Mouse (Mus musculus) lung, embryonic 14.5 days (tissue): ENCODE results near the gene Cdc25b. TPM values are rescaled to one million over a fixed set of nuclear protein-coding genes. Genes with fewer than 3 reads are reported as not detected.

ENCODE experiments used
- ATAC-seq: fragments of 200-750 bp; cut with Nextera tagmentation; 2 replicates; pipeline ENCODE4 v1.8.0; 2017; ENCODE audit warnings: mild to moderate bottlenecking, moderate TSS enrichment, moderate library complexity; ENCODE audit not compliant: insufficient read depth
- DNase-seq: peaks from one replicate; pipeline ENCODE4 v3.0.0-alpha.2; 2015
- H3K27ac ChIP-seq: fragments of 300-500 bp; sonication (generic); 2 replicates; pipeline ENCODE4 v1.5.1; 2014; ENCODE audit warnings: low read depth, mild to moderate bottlenecking, moderate library complexity
- H3K27me3 ChIP-seq: fragments of 300-500 bp; sonication (generic); 2 replicates; pipeline ENCODE4 v1.6.1; 2014; ENCODE audit warnings: low read length, control low read depth; ENCODE audit not compliant: insufficient read depth
- H3K36me3 ChIP-seq: fragments of 300-500 bp; sonication (generic); 2 replicates; pipeline ENCODE4 v1.6.1; 2014; ENCODE audit warnings: control low read depth; ENCODE audit not compliant: insufficient read depth
- H3K4me1 ChIP-seq: fragments of 300-500 bp; sonication (generic); 2 replicates; pipeline ENCODE4 v1.6.1; 2014; ENCODE audit warnings: antibody characterized with exemption, control low read depth; ENCODE audit not compliant: insufficient read depth
- H3K4me2 ChIP-seq: fragments of 300-500 bp; sonication (generic); 2 replicates; pipeline ENCODE4 v1.6.1; 2014; ENCODE audit warnings: mild to moderate bottlenecking
- H3K4me3 ChIP-seq: fragments of 300-500 bp; sonication (generic); 2 replicates; pipeline ENCODE4 v1.5.1; 2014; ENCODE audit warnings: low read depth, low read length
- H3K9ac ChIP-seq: fragments of 300-500 bp; sonication (generic); 2 replicates; pipeline ENCODE4 v1.6.1; 2014
- H3K9me3 ChIP-seq: fragments of 300-500 bp; sonication (generic); 2 replicates; pipeline ENCODE4 v1.6.1; 2016; ENCODE audit warnings: low read depth, low read length, control low read depth
- CTCF ChIP-seq: IDR thresholded peaks from 2 replicates; pipeline ENCODE4 v1.5.1; 2016; ENCODE audit warnings: antibody characterized with exemption, low read depth
- WGBS: fragments of 180-500 bp; shearing (Covaris S2); extraction: QIAGEN DNeasy Blood & Tissue Kit; methylation state at CpG from one replicate; pipeline ENCODE4 v1.1.7; 2014; 5-methylcytosine and 5-hydroxymethylcytosine counted together
- polyA plus RNA-seq: library from polyadenylated mRNA; unstranded; fragments of >200 nt; fragmentation: Nextera tagmentation; extraction: Ambion mirVana; gene quantifications from 2 replicates; pipeline ENCODE4 v1.2.1, GENCODE M21; 2014

The Cdc25b gene
- polyA plus RNA-seq, 1 experiment from 2014 or later = 59.6 TPM

DNA sequence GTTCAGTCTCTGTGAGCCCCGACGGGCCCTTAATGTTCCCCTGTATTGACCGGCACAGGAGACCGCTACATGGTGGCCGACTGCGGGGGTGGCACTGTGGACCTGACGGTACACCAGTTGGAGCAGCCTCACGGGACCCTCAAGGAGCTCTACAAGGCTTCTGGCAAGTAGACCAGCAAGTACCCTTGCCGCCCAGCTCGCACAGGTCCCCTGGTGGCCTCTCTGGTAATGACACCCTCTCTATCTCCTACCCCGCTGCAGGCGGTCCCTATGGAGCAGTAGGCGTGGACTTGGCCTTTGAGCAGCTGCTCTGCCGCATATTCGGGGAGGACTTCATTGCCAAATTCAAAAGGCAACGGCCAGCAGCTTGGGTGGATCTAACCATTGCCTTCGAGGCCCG lies 44.2 kb upstream of the Cdc25b start:
- Histone ChIP-seq H3K4me1 (no peaks in the 10 kb centered on the region), H3K4me3 (no peak overlapping the region), H3K9me3 (no peaks in the 10 kb centered on the region), H3K9ac (no peak overlapping the region), H3K27me3 (no peaks in the 10 kb centered on the region), H3K4me2 (no peak overlapping the region), H3K27ac (no peak overlapping the region), H3K36me3 (peaks cover 87% of the 10 kb centered on the region)
- ATAC-seq (peak; percentile 71), DNase-seq (peak; percentile 89)
- peak; percentile 87 for TF ChIP-seq CTCF
- 29% methylated on average over 18 of the region's 18 CpGs for WGBS

DNA sequence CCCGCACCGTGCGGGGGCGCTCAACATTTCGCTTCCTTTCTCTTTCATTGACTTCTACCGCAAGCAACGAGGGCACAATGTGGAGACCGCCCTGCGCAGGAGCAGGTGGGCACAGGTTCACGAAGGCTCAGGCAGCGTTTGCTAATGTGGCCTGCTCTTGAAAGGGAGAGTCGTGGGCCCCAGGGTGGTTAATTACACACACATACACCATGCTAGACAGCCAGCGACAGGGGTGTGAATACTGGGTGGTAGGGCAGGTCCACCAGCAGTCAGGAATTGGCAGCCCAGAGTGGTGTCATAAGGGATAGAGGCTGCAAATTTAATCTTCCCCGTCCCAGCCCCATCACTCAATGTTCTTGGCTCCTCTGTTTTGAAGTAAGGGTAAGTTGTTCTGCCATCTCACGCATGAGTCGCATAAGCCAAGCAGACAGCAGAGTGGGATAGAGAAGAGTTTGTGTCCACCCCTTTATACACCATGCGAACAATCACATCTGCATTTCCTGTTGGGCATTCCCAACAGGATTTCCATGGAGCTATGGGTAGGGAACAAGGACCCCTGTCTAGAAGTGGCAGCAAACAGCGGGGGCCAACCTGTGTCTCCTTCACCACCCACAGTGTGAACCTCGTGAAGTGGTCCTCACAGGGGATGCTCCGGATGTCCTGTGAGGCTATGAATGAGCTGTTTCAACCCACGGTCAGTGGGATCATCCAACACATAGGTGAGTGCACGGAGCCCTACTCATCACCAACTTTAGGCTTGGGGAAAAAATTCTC lies 43.6 kb upstream of the Cdc25b start:
- WGBS = 68% methylated on average over 22 of the region's 22 CpGs
- no peak for TF ChIP-seq CTCF
- H3K4me2 ChIP-seq = no peak overlapping the region
- peaks cover 87% of the 10 kb centered on the region for H3K36me3 ChIP-seq
- no peak; the same call in 1 of the 2 replicates for ATAC-seq
- no peaks in the 10 kb centered on the region for H3K9me3 ChIP-seq
- no peaks in the 10 kb centered on the region for H3K4me1 ChIP-seq
- H3K27ac ChIP-seq = no peak overlapping the region
- no peaks in the 10 kb centered on the region for H3K27me3 ChIP-seq
- H3K9ac ChIP-seq = no peak overlapping the region
- H3K4me3 ChIP-seq = no peak overlapping the region
- no peak for DNase-seq

DNA sequence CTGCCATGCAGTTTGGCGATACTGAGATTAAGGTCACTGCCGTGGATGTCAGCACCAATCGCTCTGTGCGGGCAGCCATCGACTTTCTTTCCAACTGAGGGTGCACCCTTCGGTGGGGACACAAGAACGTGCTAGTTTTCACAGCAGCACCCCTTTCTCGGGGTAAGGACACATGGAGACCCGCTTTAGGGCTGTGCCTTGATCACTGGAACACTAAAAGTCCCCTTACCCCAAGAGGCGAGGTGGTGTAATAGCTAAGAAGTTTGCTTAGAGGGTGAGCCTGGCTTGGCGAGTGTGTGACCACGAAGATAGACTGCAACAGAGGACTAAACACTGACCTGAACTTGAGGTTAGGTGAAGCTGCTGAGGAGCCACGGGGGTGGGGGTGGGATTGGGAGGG lies 41.6 kb upstream of the Cdc25b start:
- Histone ChIP-seq H3K4me2 (no peak overlapping the region), H3K4me3 (no peak overlapping the region), H3K9ac (no peak overlapping the region), H3K36me3 (peaks cover 88% of the 10 kb centered on the region), H3K4me1 (no peaks in the 10 kb centered on the region), H3K27me3 (no peaks in the 10 kb centered on the region), H3K27ac (no peak overlapping the region), H3K9me3 (no peaks in the 10 kb centered on the region)
- no peak for ATAC-seq
- no peak for DNase-seq
- 54% methylated on average over 13 of the region's 13 CpGs for WGBS
- no peak for TF ChIP-seq CTCF

DNA sequence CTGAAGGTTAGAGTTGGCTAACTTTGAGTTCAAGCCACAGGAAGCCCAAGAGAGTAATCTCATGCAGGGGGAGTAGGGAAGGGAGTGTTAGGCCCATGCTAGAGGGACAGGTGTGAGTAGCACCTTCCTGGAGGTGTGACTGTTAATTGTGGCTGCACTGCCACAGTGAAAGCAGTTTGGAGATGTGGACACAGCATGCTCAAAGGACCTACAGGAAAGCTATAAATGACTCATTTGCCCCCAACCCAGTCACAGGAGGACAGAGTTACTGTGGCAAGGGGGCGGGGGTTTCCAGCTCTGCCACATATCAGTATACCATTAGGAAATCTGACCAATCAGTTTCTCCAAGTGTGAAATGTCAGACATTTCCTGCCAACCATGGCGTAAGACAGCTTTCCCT lies 41.2 kb upstream of the Cdc25b start:
- Histone ChIP-seq H3K4me3 (no peak overlapping the region), H3K9ac (no peak overlapping the region), H3K9me3 (no peaks in the 10 kb centered on the region), H3K4me2 (no peak overlapping the region), H3K4me1 (no peaks in the 10 kb centered on the region), H3K27ac (no peak overlapping the region), H3K36me3 (peaks cover 92% of the 10 kb centered on the region), H3K27me3 (no peaks in the 10 kb centered on the region)
- ATAC-seq = no peak
- 73% methylated on average over 2 of the region's 2 CpGs for WGBS
- no peak for DNase-seq
- TF ChIP-seq CTCF = no peak

DNA sequence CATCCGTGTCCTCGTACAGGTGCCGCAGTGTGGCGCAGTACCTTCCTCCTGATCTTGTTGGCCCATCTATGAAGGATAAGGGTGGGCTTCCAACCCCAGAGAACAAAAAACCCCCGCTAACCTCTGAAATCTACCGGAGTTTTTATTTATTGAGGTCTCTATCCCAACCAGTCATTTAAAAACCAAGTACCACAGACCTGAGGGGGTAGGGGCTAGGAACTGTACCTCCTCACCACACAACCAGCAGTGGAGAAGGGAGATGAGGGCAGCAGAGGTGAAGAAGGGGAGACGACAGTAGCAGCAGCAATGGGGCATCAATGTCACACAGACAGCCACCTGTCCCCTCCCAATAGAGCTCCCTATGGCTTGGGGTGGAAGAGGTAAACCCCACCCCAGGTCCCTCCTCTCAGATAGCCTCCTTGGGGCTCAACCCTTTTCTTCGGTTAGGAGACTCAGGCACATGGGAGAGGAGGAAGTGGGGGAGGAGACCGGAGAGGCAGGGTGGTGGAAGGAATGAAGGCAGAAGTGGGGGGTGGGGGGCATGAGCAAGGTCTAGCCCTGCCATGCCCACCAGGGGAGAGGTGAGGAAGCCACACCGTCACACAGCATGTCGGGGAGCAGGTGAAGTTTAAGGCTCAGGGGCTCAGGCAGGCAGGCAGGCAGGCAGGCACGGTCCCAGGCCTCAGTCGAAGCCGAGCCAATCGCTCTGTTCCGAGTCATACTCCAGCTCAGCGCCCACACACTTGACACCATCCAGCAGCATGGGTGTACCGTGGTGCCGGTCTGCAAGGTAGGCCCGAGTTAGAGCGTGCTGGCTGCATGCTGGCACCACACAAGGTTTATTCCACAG lies 40.3 kb upstream of the Cdc25b start:
- no peaks in the 10 kb centered on the region for H3K9me3 ChIP-seq
- H3K9ac ChIP-seq = no peak overlapping the region
- no peaks in the 10 kb centered on the region for H3K27me3 ChIP-seq
- WGBS = 81% methylated on average over 21 of the region's 21 CpGs
- no peak overlapping the region for H3K27ac ChIP-seq
- DNase-seq (no peak), ATAC-seq (no peak)
- H3K4me3 ChIP-seq = no peak overlapping the region
- no peaks in the 10 kb centered on the region for H3K4me1 ChIP-seq
- H3K4me2 ChIP-seq = no peak overlapping the region
- H3K36me3 ChIP-seq = peaks cover 91% of the 10 kb centered on the region
- TF ChIP-seq CTCF = no peak

DNA sequence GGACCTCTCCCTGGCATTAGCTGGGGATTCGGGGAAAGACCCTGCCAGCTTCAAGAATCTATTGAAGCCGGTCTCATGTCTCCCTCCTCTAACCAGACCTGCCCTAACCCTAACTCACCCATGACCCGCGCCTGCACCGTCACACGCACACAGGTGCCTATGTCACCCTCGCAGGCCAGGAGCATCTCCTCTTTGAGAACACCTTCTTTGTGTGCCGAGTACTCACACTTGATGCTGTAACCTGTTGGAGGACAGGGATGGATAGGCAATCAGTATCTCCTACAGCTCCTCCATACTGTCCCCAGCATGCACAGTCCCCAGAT lies 39.7 kb upstream of the Cdc25b start:
- H3K27ac ChIP-seq = no peak overlapping the region
- DNase-seq (no peak), ATAC-seq (no peak)
- no peak for TF ChIP-seq CTCF
- H3K4me3 ChIP-seq = no peak overlapping the region
- no peak overlapping the region for H3K9ac ChIP-seq
- H3K4me1 ChIP-seq = no peaks in the 10 kb centered on the region
- no peaks in the 10 kb centered on the region for H3K9me3 ChIP-seq
- WGBS = 95% methylated on average over 8 of the region's 8 CpGs
- peaks cover 90% of the 10 kb centered on the region for H3K36me3 ChIP-seq
- H3K27me3 ChIP-seq = no peaks in the 10 kb centered on the region
- no peak overlapping the region for H3K4me2 ChIP-seq

DNA sequence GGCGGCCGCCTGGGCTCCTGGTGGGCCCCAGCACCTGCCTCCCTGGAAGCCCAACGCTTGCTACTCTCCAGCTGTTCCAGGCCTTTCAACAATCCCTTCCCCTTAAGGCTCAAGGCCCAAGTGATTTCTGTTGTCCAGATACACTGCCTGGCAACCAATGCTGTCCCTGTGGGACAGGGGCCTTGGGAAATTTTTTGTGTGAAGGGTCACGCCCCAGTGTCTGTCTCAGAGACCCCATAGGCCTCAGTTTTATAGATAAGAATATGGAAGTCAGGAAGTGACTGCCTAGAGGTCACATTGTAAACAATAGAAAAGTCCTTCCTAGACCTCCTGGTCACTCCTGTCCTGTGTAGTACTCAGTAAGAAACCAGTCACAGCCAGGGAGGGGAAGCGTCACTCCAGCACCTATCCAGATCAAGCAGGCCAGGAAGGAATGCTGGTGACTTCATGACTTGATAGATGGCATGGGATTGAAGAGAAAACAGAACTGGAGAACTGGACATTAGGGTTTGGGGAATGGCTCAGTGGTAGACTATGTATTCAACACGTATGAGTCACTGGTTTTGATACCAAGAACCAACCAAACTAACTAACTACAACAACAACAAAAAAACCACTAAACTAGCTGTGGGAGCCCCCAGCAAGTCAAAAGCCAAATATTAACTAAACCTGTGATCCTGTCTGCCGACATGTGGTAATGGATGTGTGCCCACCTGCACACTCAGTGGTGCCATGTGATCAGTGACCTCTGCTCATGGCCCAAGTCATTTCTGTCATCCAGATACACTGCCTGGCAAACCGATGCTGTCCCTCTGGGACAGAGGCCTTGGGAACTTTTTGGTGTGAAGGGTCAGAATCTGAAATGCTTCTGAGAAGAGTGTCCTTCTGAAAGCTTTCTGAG lies 38.1 kb upstream of the Cdc25b start:
- Histone ChIP-seq H3K4me3 (no peak overlapping the region), H3K4me2 (no peak overlapping the region), H3K36me3 (peaks cover 80% of the 10 kb centered on the region), H3K27me3 (no peaks in the 10 kb centered on the region), H3K4me1 (no peaks in the 10 kb centered on the region), H3K9me3 (no peaks in the 10 kb centered on the region), H3K9ac (no peak overlapping the region), H3K27ac (no peak overlapping the region)
- ATAC-seq = no peak
- TF ChIP-seq CTCF = no peak
- 80% methylated on average over 8 of the region's 8 CpGs for WGBS
- no peak for DNase-seq
